Mouse (Mus musculus): Measurements from ENCODE around the gene Gm49318.

DNA sequence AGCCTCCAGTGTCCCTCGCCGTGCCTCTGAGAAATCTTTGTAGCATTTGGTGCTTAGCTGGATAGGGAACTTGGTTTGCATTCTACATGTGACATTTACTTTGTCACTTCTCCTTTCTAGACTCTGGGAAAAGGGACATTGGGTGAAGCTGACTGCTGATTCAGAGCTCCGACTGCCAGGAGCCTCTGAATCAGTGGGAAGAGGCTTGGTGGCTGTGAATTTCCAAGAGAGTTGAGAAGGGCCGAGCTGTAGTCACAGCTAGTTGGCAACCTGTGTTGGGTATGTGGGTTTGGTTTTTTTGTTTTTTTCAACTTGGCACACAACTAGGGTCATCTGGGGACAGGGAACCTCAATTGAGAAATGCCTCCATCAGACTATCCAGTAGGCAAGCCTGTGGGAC lies 48.5 kb upstream of the Gm49318 start:
- TF ChIP-seq CTCF (IDR thresholded peaks at IDR 0.05; ENCODE audit: borderline replicate concordance, extremely low read depth, insufficient read depth, insufficient read length) (no peak), POLR2A (IDR thresholded peaks at IDR 0.05; ENCODE audit: borderline replicate concordance, extremely low read depth, insufficient read depth, insufficient read length, poor library complexity, severe bottlenecking) (no peak)

All from brain, embryonic 14.5 days (tissue).